Mouse (Mus musculus): Measurements from ENCODE around the gene Dlgap3.

DNA sequence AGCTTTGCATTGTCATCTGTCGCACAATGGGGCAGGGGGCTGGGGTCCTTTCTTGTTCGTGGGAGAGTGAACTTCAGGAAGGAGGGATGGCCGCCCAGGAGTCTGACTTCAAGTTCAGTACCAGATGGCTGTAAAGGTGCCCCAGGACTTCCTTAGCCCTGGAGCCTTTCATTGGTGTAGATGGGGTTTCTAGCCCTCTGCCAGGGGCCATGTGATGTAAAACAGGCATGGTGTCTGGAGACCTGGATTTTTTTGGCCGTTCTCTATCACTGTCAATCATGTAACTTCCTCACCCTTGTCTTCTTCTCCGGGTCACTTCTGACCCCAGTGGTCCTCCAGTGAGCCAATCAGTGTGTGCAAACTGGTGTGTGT, 95.2 kb downstream of the Dlgap3 start:
- TF ChIP-seq CTCF (IDR thresholded peaks at IDR 0.05; ENCODE audit: low read depth) (no peak), EP300 (IDR thresholded peaks at IDR 0.05; ENCODE audit: low read depth) (no peak)

Data from heart, postnatal 0 days (tissue).